Mouse (Mus musculus): ENCODE results near the gene Angel2. TPM values are rescaled to one million over a fixed set of nuclear protein-coding genes. Genes with fewer than 3 reads are reported as not detected.

Gene Angel2
- total RNA-seq, 2 experiments from 2014 or later: 50.2 to 60.1 TPM

- peak; percentile 94 to 98 for DNase-seq (ENCODE audit: extremely low spot score in 1 of 2, low spot score in 1 of 2)
Observed at GRCm38 (mm10) chr1:190928370-190929009, 3.6 kb downstream of the Angel2 start.

- peak in 1 of 2 experiments; percentile 31 for DNase-seq (ENCODE audit: extremely low spot score in 1 of 2, low spot score in 1 of 2)
Observed at GRCm38 (mm10) chr1:190929010-190929695, 4.2 kb downstream of the Angel2 start.

- DNase-seq (ENCODE audit: extremely low spot score in 1 of 2, low spot score in 1 of 2): no peak
Observed at GRCm38 (mm10) chr1:190930181-190930580, 5.3 kb downstream of the Angel2 start.

DNA sequence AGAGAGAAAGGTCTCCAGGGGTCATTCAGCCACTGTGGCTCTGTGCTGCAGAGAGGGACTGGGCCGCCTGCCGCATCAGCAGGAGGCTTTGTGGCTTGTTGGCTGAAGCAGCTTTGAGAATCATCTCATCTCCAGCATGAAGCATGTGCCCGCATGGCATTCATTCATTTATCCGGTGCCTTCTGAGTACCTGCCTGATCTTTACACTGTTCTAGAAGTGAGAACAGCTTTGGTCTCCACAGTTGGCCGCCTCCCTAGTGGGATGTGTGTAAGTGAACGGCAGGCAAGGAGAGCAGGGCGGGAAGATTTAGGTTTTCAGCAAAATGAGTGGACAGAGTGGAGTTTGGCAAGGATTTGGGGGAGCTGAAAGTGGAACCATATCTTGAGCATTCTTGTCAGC lies 14.9 kb downstream of the Angel2 start:
- no peak for DNase-seq (ENCODE audit: extremely low spot score in 1 of 2, low spot score in 1 of 2)

DNA sequence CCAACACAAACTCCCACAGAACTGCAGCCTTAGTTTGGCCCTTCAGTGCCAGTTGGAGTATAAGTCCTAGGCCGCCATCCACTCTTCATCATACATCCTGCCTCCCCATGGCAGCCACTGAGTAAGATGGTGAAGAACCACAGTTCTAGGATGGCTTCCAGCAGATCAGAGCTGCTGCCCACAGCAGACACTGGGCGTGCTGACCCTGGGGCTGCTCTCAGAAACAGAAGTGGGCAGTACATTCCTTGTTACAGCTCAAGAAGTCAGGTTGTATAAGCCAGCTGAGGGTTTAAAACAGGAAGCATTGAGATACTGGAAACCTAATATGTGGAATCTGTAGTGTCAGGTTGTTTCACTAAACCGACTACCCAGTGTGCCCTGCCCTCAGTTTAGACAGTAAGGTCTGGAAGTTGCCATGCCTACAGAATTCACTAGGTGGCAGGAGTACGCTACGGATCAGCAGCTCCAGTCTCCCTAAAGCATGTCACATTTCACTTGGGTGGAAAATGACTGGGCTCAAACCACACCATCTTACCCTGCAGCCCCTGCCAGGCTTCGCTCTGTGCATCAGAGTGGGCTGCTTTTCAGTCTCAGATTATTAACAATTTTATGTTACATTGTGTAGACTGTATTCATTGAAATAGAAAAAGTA lies 19.3 kb downstream of the Angel2 start:
- DNase-seq (ENCODE audit: extremely low spot score in 1 of 2, low spot score in 1 of 2): peak; percentile 37 to 80

DNA sequence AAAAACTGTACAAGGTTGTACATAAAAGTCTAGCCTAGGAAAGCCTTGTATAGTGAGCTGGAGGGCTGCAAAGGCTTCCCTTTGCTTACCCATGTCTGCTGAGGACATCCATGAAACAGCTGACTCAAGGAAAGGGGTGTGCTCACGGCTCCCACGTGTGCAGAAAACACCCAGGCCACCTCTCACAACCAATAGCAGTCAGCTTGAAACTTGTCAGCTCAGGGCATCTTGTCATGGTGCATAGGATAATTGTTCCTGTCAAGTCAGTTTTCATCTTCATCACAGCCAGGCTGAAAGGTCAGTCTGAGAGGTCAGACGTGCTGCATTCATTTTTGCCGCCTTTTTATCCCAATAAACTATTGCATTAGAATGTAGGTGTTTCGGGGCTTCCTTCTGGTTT lies 23.1 kb downstream of the Angel2 start:
- DNase-seq (ENCODE audit: extremely low spot score in 1 of 2, low spot score in 1 of 2): no peak

- DNase-seq (ENCODE audit: extremely low spot score in 1 of 2, low spot score in 1 of 2): no peak
Observed at GRCm38 (mm10) chr1:190948439-190948838, 23.5 kb downstream of the Angel2 start.

DNA sequence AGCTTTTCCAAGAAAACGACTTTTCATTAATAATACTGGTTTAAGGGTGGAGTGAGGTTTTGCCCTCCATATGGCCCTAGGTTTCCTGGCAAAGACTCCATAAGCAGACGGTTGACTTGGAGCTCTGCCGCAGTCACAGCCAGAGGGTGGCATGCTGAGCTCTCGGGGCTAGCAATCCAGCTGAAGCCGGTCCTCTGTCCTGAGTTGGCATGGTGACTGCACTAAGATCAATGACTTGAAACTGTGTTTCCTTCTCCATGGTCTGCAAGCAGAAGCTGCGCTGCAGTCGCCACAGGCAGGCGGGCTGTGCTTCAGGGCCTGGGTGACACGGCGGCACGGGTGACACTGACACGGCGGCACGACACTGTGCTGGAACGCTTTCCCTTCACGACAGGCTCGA lies 23.9 kb downstream of the Angel2 start:
- no peak for DNase-seq (ENCODE audit: extremely low spot score in 1 of 2, low spot score in 1 of 2)

- no peak for DNase-seq (ENCODE audit: extremely low spot score in 1 of 2, low spot score in 1 of 2)
Observed at GRCm38 (mm10) chr1:190951014-190951413, 26.1 kb downstream of the Angel2 start.

DNA sequence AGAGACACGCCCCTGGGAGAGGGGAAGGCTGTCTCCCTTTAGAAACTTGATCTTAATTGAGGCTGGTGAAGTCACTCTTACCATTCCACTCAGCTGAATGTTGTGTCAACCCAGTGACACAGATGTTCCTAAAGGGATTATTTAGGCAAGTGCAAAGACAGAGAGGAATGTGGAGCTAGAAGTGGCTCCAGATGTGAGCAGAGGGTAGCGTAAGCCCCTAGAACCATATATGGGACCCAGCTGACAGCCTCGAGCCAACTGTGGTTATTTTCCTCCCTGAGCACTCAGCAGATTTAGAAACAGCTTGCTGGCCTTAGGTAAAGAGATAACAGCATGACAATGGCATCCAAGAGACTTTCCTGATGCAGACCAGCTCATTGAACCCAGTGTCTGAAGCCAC lies 28.1 kb downstream of the Angel2 start:
- no peak for DNase-seq (ENCODE audit: extremely low spot score in 1 of 2, low spot score in 1 of 2)

DNA sequence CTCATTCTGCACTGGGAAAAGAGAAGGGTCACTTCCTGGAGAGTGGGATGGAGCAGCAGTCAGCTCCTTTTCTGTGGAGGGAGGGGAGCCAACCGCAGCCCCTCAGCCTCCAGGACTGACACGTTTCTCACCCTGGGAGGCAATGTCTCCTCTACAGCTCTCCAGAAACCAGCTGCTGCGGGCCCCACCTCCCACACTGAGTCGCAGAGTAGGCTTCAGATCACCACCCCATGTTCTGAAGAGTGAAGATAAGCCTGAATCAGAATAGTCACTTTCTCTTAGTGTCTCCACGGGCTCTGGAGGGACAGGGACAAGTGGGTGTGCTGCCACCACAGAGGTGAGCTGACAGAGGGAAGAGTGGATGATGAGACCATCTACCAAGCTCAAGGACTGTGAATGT lies 33.9 kb downstream of the Angel2 start:
- DNase-seq (ENCODE audit: extremely low spot score in 1 of 2, low spot score in 1 of 2): no peak

- no peak for DNase-seq (ENCODE audit: extremely low spot score in 1 of 2, low spot score in 1 of 2)
Observed at GRCm38 (mm10) chr1:190962760-190963159, 37.8 kb downstream of the Angel2 start.

- DNase-seq (ENCODE audit: extremely low spot score in 1 of 2, low spot score in 1 of 2): no peak
Observed at GRCm38 (mm10) chr1:190964992-190965780, 40.3 kb downstream of the Angel2 start.

DNA sequence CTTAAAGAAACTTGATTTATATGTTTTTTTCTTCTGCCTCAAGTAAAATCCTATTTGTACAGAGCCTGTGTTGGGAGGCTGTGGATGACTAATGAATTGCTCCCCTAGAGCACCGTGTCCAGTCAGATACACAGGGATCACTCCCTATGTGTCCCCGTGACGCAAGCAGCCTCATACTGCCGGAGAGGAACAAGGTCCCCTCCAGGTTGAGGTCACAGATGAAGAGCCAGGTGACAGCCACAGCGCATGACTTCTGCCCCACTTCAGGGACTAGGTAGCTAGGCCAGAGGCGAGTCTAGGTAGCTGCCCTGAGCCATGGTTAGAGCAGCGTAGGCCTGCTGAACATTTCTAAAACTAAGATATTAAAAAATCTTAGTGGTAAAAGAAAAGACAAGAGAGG lies 43.1 kb downstream of the Angel2 start:
- no peak for DNase-seq (ENCODE audit: extremely low spot score in 1 of 2, low spot score in 1 of 2)

GRCm38 (mm10) chr1:190971708-190972610 lies 47.0 kb downstream of the Angel2 start:
- DNase-seq (ENCODE audit: extremely low spot score in 1 of 2, low spot score in 1 of 2): no peak

DNA sequence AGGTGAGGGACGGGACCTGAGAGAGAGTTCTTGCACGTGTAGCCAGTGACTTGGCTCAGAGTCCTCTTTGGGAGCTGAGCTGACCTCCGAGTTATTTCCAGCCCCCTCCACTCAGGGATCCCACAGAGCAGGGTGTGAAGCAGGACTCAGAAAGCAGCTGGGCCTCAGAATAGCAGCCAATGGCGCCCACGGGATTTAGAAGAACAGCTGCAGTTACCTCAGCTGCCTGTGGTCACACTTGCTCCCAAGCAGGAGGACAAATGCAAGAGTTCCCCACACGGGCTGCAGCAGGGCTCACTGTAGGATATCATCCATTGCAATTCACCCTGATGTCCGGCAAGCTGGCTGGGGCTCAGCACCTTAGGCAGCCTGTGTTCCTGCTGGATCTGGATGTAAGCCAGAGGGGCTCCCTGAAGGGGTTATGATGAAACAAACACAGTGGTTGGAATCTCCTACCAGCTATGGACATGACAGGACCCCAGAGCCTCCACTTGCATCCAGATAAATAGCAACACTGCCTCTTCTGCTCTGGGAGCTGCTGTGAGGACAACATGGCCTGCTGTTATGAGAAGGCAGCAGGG lies 47.8 kb downstream of the Angel2 start:
- DNase-seq (ENCODE audit: extremely low spot score in 1 of 2, low spot score in 1 of 2): no peak

DNA sequence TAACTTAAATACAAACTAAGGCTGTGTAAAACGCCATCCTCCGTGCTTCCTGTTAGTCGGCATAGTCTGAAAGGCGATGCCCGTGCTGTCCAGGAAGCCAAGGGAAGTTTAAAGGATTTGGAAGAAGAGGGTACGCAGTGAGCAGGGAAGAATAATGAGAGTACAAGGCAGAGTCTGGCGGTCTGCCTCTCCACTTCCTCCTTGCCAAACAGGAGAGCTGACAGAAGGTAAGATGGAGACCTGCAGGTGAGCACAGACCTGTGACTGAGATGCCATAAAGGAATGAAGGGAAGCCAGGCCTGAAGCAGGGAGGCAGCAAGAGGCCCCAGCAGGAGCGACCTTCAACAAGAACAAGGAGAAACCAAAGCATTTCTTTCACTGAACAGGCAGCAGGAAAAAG lies 49.3 kb downstream of the Angel2 start:
- DNase-seq (ENCODE audit: extremely low spot score in 1 of 2, low spot score in 1 of 2): no peak

GRCm38 (mm10) chr1:190974833-190975232 lies 49.9 kb downstream of the Angel2 start:
- DNase-seq (ENCODE audit: extremely low spot score in 1 of 2, low spot score in 1 of 2): no peak

DNA sequence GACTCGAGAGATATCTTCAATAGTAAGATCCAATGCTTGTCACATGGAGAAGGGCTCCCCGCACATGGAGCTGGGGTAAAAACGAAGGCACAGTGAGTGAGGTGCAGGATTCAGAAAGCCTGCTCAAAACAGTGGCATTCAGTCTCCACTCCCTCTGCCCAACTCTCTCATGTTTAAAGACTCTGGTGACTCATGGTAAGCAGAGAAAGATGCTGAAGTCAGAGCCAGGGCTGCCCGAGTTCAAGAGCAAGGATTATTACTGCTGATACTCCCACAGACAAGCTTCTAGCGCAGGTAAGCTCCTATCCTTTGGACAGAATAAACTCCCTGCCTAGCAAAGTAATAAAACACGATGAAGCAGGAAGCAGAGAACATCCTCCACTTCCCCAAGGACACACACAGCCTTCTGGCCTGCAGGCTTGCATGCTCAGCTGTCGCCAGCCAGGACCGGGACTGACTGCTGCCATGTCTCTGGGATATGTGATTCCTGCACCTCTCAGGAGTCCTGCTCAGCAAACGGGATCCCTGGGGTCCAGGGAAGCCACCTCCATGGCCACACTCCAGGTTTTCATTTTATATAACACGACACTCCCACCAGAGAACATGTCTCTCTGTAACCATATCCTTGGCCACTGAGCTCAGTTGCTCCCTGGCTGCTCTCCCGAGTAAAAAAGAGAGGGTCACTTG lies 52.1 kb downstream of the Angel2 start:
- DNase-seq (ENCODE audit: extremely low spot score in 1 of 2, low spot score in 1 of 2): no peak

Data from layer of hippocampus, postnatal 25 days (tissue).